Mouse (Mus musculus): ENCODE data around the gene Ric1.

DNA sequence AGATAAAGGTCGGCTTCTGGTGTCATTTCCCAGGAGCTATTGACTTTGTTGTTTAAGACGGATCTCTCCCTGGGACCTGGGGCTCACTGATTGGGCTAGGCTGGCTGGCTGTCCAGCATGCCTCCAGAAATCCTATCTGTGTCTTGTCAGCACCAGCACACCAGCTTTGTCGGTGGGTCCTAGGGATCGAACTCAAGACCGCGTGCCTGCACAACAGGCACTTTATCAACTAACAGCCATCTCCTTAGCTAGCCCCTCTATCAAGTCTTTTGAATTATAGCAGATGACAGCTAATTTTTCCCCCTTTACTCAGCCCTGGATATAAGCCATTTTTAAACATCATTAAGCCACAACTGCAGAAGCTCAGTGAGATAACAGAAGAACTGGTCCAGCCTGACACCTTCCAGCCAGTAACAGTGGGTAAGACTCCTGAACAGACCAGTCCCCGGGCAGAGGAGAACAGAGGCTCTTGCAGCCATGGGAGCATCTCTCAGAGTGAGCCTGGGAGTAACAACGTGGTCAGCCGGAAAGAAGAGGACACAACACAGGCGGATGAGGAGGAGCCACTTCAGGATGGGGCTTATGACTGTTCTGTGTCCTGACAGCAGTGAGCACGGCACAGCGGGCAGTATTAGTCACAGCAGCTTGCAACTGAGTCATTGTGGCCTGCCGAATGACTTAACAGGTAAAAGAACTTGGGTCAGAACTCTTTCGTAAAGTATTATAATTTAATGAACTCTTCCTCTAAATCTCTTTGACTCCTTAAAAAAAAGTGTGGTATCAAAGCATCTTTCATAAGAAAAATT lies 81.7 kb downstream of the Ric1 start:
- TF ChIP-seq CTCF (IDR thresholded peaks at IDR 0.05; ENCODE audit: control insufficient read depth, insufficient read depth, insufficient replicate concordance, low read depth, low read length) (no peak), POLR2A (IDR thresholded peaks at IDR 0.05; ENCODE audit: control insufficient read depth, low read depth, low read length) (no peak)

Measured in testis, adult 2 months (tissue).